Mouse (Mus musculus) myocyte (in vitro differentiated cells): ENCODE results near the gene Lrrc10. TPM values are rescaled to one million over a fixed set of nuclear protein-coding genes. Genes with fewer than 3 reads are reported as not detected.

Source experiments
- H3K27me3 ChIP-seq: one replicate; pipeline ENCODE4 v1.6.1; 2011; ENCODE audit not compliant: control insufficient read depth, insufficient read depth, insufficient read length
- H3K36me3 ChIP-seq: one replicate; pipeline ENCODE4 v1.6.1; 2011; ENCODE audit not compliant: control insufficient read depth, insufficient read depth
- H3K4me2 ChIP-seq: one replicate; pipeline ENCODE4 v1.6.1; 2011; ENCODE audit warnings: low read depth, control low read depth
- H3K4me3 ChIP-seq: one replicate; pipeline ENCODE4 v1.5.1; 2011; ENCODE audit warnings: mild to moderate bottlenecking, control low read depth, moderate library complexity
- H3K79me2 ChIP-seq: one replicate; pipeline ENCODE4 v1.6.1; 2011; ENCODE audit not compliant: control insufficient read depth, insufficient read depth
- H3ac ChIP-seq: one replicate; pipeline ENCODE4 v1.6.1; 2011; ENCODE audit not compliant: control insufficient read depth, insufficient read length
- CEBPB ChIP-seq: IDR thresholded peaks from 2 replicates; pipeline ENCODE4 v1.6.1; 2011; ENCODE audit warnings: mild to moderate bottlenecking, moderate library complexity; ENCODE audit not compliant: poor library complexity, insufficient read depth, severe bottlenecking
- E2F4 ChIP-seq: IDR thresholded peaks from one replicate; pipeline ENCODE4 v1.6.1; 2011; ENCODE audit warnings: mild to moderate bottlenecking, control low read depth, moderate library complexity; ENCODE audit not compliant: insufficient read depth
- MAX ChIP-seq: IDR thresholded peaks from one replicate; pipeline ENCODE4 v1.6.1; 2011; ENCODE audit warnings: low read depth, mild to moderate bottlenecking, control low read depth
- MYOD1 ChIP-seq, 3 experiments: IDR thresholded peaks; one replicate each; pipeline ENCODE4 v1.6.1; 2011; ENCODE audit warnings: control low read depth in 2 of 3, low read depth in 2 of 3, mild to moderate bottlenecking in 2 of 3, moderate library complexity in 1 of 3; ENCODE audit not compliant: insufficient read length in 2 of 3, control insufficient read depth in 1 of 3
- MYOG ChIP-seq, 3 experiments: IDR thresholded peaks; one replicate each; pipeline ENCODE4 v1.6.1; 2011; ENCODE audit warnings: control low read depth in 2 of 3, low read depth in 2 of 3, mild to moderate bottlenecking in 2 of 3; ENCODE audit not compliant: insufficient read length in 2 of 3, control insufficient read depth in 1 of 3, insufficient read depth in 1 of 3
- POLR2A ChIP-seq: IDR thresholded peaks from one replicate; pipeline ENCODE4 v1.6.1; 2011; ENCODE audit warnings: low read depth, mild to moderate bottlenecking, control low read depth, moderate library complexity; ENCODE audit not compliant: insufficient read length
- POLR2AphosphoS2 ChIP-seq: IDR thresholded peaks from one replicate; pipeline ENCODE4 v1.6.1; 2011; ENCODE audit warnings: low read depth, control low read depth; ENCODE audit not compliant: insufficient read length
- REST ChIP-seq: IDR thresholded peaks from one replicate; pipeline ENCODE4 v1.6.1; 2011; ENCODE audit warnings: mild to moderate bottlenecking, control low read depth, moderate library complexity; ENCODE audit not compliant: insufficient read depth, insufficient read length
- SRF ChIP-seq: IDR thresholded peaks from one replicate; pipeline ENCODE4 v1.6.1; 2011; ENCODE audit warnings: low read depth; ENCODE audit not compliant: control insufficient read depth, insufficient read length
- TCF12 ChIP-seq: IDR thresholded peaks from one replicate; pipeline ENCODE4 v1.6.1; 2011; ENCODE audit warnings: mild to moderate bottlenecking, control low read depth; ENCODE audit not compliant: poor library complexity, insufficient read depth, severe bottlenecking
- TCF3 ChIP-seq: IDR thresholded peaks from one replicate; pipeline ENCODE4 v1.6.1; 2011; ENCODE audit warnings: low read depth, control low read depth; ENCODE audit not compliant: insufficient read length
- USF1 ChIP-seq: IDR thresholded peaks from one replicate; pipeline ENCODE4 v1.6.1; 2011; ENCODE audit warnings: low read depth, mild to moderate bottlenecking, control low read depth, moderate library complexity
- polyA plus RNA-seq: library from polyadenylated mRNA; unstranded; fragments of >200 nt; fragmentation: generic; extraction: Trizol; gene quantifications from one replicate; pipeline ENCODE4 v1.2.1, GENCODE M21; 2012; ENCODE audit warnings: missing spikeins

Lrrc10 gene
- not detected for polyA plus RNA-seq

DNA sequence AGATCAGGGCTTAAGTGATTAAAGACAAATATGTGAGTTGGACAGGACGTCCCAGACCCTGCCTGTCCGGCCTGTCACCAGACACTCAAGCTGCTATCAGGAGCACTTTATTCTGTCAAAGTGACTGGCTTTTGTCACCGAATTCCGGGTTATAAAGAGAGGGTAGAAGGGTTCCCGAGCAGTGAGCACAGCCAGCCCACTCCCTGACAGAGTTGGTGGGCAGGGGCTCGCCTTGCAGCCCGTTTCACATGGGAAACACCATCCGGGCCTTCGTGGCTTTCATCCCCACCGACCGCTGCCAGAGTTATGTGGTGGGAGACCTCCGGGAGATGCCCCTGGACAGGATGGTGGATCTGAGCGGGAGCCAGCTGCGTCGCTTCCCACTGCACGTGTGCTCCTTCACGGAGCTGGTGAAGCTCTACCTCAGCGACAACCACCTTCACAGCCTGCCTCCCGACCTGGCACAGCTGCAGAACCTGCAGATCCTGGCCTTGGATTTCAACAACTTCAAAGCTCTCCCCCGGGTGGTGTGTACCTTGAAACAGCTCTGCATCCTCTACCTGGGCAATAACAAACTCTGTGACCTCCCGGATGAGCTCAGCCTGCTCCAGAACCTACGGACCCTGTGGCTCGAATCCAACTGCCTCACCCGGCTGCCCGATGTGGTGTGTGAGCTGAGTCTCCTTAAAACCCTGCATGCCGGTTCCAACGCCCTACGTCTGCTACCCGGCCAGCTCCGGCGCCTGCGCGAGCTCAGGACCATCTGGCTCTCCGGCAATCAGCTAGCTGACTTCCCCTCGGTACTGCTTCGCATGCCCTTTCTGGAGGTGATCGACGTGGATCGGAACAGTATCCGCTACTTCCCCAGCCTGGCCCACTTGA is at the start of gene Lrrc10:
Gene Lrrc10, plus strand, starts transcription at position 167 of the 882 bp plus-strand sequence.
- Histone ChIP-seq H3K4me3 (no peak within 1 kb of the TSS), H3ac (no peak within 1 kb of the TSS), H3K4me2 (no peak within 1 kb of the TSS), H3K36me3 (peaks cover 16% of the 10 kb centered on the region), H3K79me2 (no peaks in the 10 kb centered on the region), H3K27me3 (no peaks in the 10 kb centered on the region)
- TF ChIP-seq TCF12 (no peak), E2F4 (no peak)

DNA sequence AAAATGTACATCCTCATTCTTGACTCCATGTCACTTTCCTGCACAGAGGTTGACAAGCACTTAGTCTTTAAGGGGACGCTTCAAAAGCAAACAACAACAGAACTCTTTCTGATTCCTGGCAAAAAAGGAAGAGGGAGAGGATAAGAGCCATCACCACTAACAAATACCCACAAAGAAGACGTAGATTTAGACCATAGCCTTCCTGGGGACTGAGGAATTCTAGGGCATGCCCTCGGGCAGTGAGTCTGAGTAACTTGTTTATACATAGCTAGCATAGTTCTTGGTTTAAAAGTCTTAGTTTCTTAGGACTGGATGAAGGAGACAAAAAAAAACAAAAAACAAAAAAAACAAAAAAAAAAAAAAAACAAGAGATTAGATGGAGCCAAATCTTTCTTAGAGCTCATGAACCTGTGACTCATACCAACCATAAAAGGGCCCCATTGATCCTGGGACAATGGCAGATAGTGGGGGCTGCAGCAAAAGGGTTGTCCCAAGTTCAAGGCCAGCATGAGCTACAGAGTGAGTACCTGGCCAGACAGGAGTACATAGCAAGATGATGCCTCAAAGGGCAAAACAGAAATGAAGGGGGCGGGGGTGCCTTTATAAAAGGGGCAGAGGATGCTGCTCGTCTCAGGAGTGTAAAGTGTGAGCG is 49.4 kb upstream of the Lrrc10 start:
- Histone ChIP-seq H3K27me3 (no peaks in the 10 kb centered on the region), H3K79me2 (no peaks in the 10 kb centered on the region), H3K4me2 (peak overlapping the region; percentile 69), H3ac (no peak overlapping the region), H3K4me3 (no peak overlapping the region), H3K36me3 (no peaks in the 10 kb centered on the region)
- TF ChIP-seq CEBPB (no peak), MYOD1 (IDR thresholded peaks at IDR 0.05; ENCODE audit: control insufficient read depth in 1 of 3, insufficient read length in 2 of 3, low read depth in 2 of 3) (no peak), USF1 (no peak), MYOG (IDR thresholded peaks at IDR 0.05; ENCODE audit: control insufficient read depth in 1 of 3, insufficient read depth in 1 of 3, insufficient read length in 2 of 3, low read depth in 2 of 3) (no peak), TCF12 (no peak), SRF (no peak), TCF3 (no peak), E2F4 (no peak), POLR2A (no peak), POLR2AphosphoS2 (no peak), REST (no peak)

DNA sequence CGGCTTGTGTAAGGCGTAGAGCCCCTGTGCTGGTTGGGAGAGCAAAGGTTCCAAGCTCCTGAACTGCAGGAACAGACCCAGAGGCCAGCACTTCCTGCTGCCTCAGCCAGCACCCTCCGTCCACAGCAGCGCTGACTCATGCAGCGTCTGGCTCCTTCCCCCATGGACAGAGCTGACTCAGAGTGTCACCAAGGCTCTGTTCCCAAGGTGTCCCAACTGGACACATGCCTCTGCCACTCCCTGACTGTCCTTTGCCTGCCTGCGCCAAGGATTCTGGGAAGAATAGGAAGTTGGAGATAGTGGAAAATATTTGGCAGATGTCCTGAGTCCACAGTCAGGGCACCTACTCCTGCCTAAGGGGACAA is 48.9 kb upstream of the Lrrc10 start:
- H3K27me3 ChIP-seq = no peaks in the 10 kb centered on the region
- H3ac ChIP-seq = no peak overlapping the region
- TF ChIP-seq MAX (no peak), MYOG (IDR thresholded peaks at IDR 0.05; ENCODE audit: control insufficient read depth in 1 of 3, insufficient read depth in 1 of 3, insufficient read length in 2 of 3, low read depth in 2 of 3) (peak in 1 of 3 experiments; percentile 55), POLR2A (peak; percentile 31), MYOD1 (IDR thresholded peaks at IDR 0.05; ENCODE audit: control insufficient read depth in 1 of 3, insufficient read length in 2 of 3, low read depth in 2 of 3) (peak in 1 of 3 experiments; percentile 69)
- peak overlapping the region; percentile 69 for H3K4me2 ChIP-seq
- no peaks in the 10 kb centered on the region for H3K79me2 ChIP-seq
- no peak overlapping the region for H3K4me3 ChIP-seq
- H3K36me3 ChIP-seq = no peaks in the 10 kb centered on the region

DNA sequence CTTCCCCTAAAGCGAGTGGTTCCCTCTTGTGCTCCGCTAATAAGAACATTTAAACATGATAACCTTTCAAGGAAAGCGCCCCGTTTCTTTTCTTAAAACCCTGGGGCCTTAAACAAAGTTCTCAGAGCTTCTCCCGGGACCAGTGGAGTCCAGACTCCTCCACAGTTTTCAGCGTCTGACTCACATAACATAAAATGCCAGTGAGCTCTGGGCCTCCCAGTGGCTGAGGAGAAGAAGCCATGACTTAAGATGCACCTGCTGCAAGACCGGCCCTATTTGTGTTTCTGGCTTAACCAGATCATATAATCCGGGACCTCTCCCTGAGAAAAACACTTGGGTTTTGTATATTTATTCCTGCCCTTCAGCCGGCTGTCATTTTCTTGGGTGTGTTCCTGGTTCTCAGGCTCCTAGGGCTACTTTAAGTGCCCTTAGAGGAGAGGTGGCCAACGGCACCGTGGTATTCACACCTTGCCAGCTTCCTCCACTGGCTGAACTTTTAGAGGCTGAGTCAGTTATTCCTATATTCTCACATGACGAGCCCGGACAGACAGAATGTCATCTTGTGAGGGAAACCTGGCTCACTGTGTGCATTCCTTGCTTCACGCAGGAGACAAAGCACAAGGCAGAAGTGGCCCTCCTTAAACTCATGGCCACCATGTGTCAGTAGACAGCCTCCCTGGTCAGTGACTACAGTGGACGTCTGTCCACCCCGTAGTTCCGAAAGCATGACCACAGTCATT is 46.3 kb upstream of the Lrrc10 start:
- H3K4me2 ChIP-seq = no peak overlapping the region
- H3K79me2 ChIP-seq = no peaks in the 10 kb centered on the region
- no peak overlapping the region for H3K4me3 ChIP-seq
- TF ChIP-seq SRF (no peak), POLR2AphosphoS2 (no peak), MYOD1 (IDR thresholded peaks at IDR 0.05; ENCODE audit: control insufficient read depth in 1 of 3, insufficient read length in 2 of 3, low read depth in 2 of 3) (no peak), MAX (no peak), USF1 (no peak), POLR2A (no peak), E2F4 (no peak), TCF12 (no peak), TCF3 (no peak), REST (no peak), CEBPB (no peak), MYOG (IDR thresholded peaks at IDR 0.05; ENCODE audit: control insufficient read depth in 1 of 3, insufficient read depth in 1 of 3, insufficient read length in 2 of 3, low read depth in 2 of 3) (no peak)
- H3K36me3 ChIP-seq = no peaks in the 10 kb centered on the region
- no peak overlapping the region for H3ac ChIP-seq
- H3K27me3 ChIP-seq = no peaks in the 10 kb centered on the region

DNA sequence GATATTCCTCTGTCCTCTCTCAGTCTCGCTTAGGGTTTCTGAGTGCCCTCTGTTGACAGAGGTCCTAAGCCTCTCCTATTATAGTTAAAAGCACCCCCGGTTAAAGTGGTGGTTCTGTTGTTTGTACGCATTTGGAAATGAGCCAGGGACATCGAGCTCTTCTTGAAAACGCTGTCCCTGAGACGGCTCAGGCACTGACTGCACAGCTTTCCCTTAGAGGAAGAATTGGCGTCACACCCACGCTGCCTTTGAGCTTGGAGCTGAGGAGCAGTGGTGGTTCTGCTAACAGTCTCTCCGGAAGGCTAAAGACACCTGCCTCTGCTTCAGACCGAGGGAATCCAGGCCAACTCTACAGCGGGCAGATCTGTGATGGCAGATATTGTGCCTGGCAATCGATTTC is 44.2 kb upstream of the Lrrc10 start:
- TF ChIP-seq TCF3 (no peak), MYOG (IDR thresholded peaks at IDR 0.05; ENCODE audit: control insufficient read depth in 1 of 3, insufficient read depth in 1 of 3, insufficient read length in 2 of 3, low read depth in 2 of 3) (no peak), CEBPB (no peak), REST (no peak), SRF (no peak), MAX (no peak), POLR2A (no peak), POLR2AphosphoS2 (no peak)
- H3K4me3 ChIP-seq = no peak overlapping the region
- H3ac ChIP-seq = no peak overlapping the region
- H3K36me3 ChIP-seq = no peaks in the 10 kb centered on the region
- no peak overlapping the region for H3K4me2 ChIP-seq
- no peaks in the 10 kb centered on the region for H3K79me2 ChIP-seq
- H3K27me3 ChIP-seq = no peaks in the 10 kb centered on the region
